Mouse (Mus musculus) thymus, postnatal 10 days (tissue): ENCODE results near the gene Dpy30.

Experiments
- DNase-seq, 2 experiments: peaks; one replicate each; pipeline ENCODE4 v3.0.0; 2021; ENCODE audit warnings: low spot score in 2 of 2

Dpy30 gene

DNA sequence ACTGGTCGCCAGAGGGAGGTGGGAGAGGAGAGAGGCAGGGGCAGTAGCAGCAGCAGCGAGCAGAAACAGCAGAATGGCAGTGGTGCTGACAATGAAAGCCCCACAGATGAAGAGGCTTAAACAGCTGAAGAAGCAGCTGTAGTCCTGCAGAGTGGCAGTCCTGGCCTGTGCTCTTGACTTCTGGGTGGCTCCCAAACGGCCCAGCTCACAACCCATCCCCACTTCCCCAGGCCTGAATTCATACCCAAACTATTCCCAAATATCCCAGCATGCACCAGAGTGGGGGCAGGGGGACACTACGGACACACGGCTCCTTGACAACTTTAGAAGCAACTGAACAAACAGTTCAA lies 58.6 kb downstream of the Dpy30 start:
- no peak for DNase-seq

GRCm38 (mm10) chr17:74264333-74265155 lies 59.2 kb downstream of the Dpy30 start:
- no peak for DNase-seq

GRCm38 (mm10) chr17:74262415-74262814 lies 61.3 kb downstream of the Dpy30 start:
- DNase-seq: no peak
